Mouse (Mus musculus): ENCODE measurements at regions not wholly inside any gene's neighbourhood (a gene's known extent, or its start where the extent isn't known, plus 50 kb on each side); places are given as distances from the start of the nearest gene placed in this dataset.

DNA sequence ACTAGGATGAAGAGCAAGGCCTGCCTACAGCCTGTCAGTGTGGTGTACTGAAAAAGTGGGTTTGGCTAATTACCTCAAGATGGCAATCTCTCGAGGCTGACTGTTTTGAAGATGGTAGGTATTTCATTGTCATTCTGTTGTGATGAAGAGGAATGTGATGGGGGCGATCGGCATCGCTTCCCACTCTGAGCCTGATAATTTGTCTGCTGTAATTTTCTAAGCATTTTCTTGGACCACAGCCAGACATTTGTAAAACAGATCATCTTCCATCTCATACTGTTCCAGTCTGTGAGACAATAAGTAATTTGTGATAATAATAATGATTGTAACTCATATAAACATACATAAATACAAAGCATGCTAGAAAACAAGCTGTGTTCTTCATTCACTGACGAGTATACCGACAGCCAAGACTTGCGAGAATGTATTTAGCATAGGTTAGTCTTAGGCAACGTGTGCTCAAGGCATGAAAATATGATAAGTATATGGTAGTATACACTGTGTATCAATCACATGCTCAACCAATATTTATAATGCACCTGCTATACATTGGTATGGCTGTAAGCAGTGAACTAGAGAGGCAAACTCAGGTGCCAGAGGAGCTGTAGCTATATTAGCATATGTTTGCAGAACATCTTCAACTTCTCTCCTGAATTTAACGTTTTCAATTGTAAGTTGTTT lies 574.1 kb upstream of the Slc39a10 start:
- TF ChIP-seq MAFK (IDR thresholded peaks at IDR 0.05; ENCODE audit: insufficient read depth, low read depth, low read length) (no peak), ZNF384 (IDR thresholded peaks at IDR 0.05; ENCODE audit: low read depth, low read length) (no peak), CHD2 (IDR thresholded peaks at IDR 0.05; ENCODE audit: low read depth, low read length) (no peak), HCFC1 (IDR thresholded peaks at IDR 0.05; ENCODE audit: borderline replicate concordance, insufficient read depth, low read length) (no peak), ZC3H11A (IDR thresholded peaks at IDR 0.05; ENCODE audit: borderline replicate concordance, low read depth, low read length) (no peak)
